Mouse (Mus musculus) T-cell, adult 2 months (primary cell): ENCODE data around the gene Gm42715.

Experiments
- DNase-seq: peaks from one replicate; pipeline ENCODE4 v3.0.0; 2022; ENCODE audit warnings: low spot score

Gene Gm42715

GRCm38 (mm10) chr7:127586149-127586548 is 66.8 kb downstream of the Gm42715 start:
- DNase-seq, result no peak

- no peak for DNase-seq
These were observed 67.8 kb downstream of the Gm42715 start for GRCm38 (mm10) chr7:127587196-127587595.

GRCm38 (mm10) chr7:127588011-127588871 is 68.9 kb downstream of the Gm42715 start, which contains the start of the genes Ccdc189 and Rnf40:
Gene Ccdc189 (minus strand): TSS chr7:127588595.
Gene Rnf40 (plus strand): TSS chr7:127588767.
- peak; percentile 94 for DNase-seq

GRCm38 (mm10) chr7:127588901-127589300 is 69.5 kb downstream of the Gm42715 start:
- DNase-seq, result no peak

- no peak for DNase-seq
These were observed 70.3 kb downstream of the Gm42715 start for GRCm38 (mm10) chr7:127589637-127590036.

- DNase-seq, result no peak
These were observed 71.7 kb downstream of the Gm42715 start for GRCm38 (mm10) chr7:127591108-127591507.

- DNase-seq, result no peak
These were observed 73.2 kb downstream of the Gm42715 start for GRCm38 (mm10) chr7:127592575-127592974.

- no peak for DNase-seq
These were observed 77.4 kb downstream of the Gm42715 start for GRCm38 (mm10) chr7:127596747-127597146.

- DNase-seq, result no peak
These were observed 81.2 kb downstream of the Gm42715 start for GRCm38 (mm10) chr7:127600612-127601011.

- no peak for DNase-seq
These were observed 82.4 kb downstream of the Gm42715 start for GRCm38 (mm10) chr7:127601735-127602134.

- DNase-seq, result no peak
These were observed 83.5 kb downstream of the Gm42715 start for GRCm38 (mm10) chr7:127602903-127603302.

GRCm38 (mm10) chr7:127604256-127604655 is 84.9 kb downstream of the Gm42715 start:
- DNase-seq, result no peak

- no peak for DNase-seq
These were observed 87.8 kb downstream of the Gm42715 start for GRCm38 (mm10) chr7:127607150-127607549.

- DNase-seq, result no peak
These were observed 91.6 kb downstream of the Gm42715 start for GRCm38 (mm10) chr7:127611011-127611410.

- no peak for DNase-seq
These were observed 92.2 kb downstream of the Gm42715 start for GRCm38 (mm10) chr7:127611561-127611960.

- DNase-seq, result no peak
These were observed 94.1 kb downstream of the Gm42715 start for GRCm38 (mm10) chr7:127613501-127613900.

GRCm38 (mm10) chr7:127614091-127614490 is 94.7 kb downstream of the Gm42715 start:
- no peak for DNase-seq

GRCm38 (mm10) chr7:127614511-127614890 is 95.1 kb downstream of the Gm42715 start:
- DNase-seq, result peak; percentile 20

- DNase-seq, result peak; percentile 24
These were observed 95.8 kb downstream of the Gm42715 start, which contains the start of gene Zfp629 for GRCm38 (mm10) chr7:127614891-127615843. Gene Zfp629 (minus strand): TSS chr7:127615797.

GRCm38 (mm10) chr7:127616336-127616735 is 97.0 kb downstream of the Gm42715 start:
- DNase-seq, result no peak
